Mouse (Mus musculus) spleen, postnatal 10 days (tissue): ENCODE data around the gene Trmt1.

Source experiments
- DNase-seq, 2 experiments: peaks; one replicate each; pipeline ENCODE4 v3.0.0; 2021 to 2022; ENCODE audit warnings: low spot score in 2 of 2

The Trmt1 gene

DNA sequence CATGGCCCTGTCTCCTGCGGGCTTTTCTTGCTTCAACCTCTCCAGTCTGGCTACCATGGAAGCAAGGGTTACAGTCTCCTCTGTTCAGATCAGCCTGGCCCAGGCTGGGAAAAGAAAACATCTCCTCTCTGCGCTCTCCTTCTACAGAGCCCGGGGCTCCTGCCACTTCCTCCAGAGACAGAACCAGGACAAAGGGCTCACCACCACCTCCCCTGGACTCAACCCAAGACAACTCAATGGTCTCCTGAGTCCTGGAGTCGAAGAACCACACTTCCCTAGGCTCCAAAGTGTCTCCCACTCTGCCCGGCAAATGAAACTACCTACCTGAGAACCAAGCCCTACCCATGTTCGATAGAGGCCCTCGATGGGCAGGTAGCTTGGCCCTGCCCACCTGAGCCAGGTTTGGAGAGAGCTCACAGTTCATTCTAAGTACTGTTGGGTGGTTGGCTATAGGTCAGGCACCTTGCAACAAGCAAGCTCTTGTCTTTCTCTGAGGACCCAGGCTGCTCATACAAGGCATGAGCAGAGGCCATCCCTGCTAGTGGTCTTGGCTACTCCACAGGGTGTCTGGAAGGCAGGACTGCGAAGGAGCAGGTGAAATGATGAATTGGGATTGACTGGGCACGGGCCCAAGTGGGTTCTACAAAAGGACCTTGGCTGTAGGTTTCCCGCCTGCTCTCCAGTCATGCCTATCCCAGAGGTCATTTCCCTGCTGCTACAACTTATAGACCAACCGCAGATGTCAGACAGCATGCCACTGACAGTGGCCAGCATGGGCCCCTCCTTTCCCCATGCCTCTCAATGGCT is 45.5 kb downstream of the Trmt1 start:
- DNase-seq, result peak; percentile 40 to 58

DNA sequence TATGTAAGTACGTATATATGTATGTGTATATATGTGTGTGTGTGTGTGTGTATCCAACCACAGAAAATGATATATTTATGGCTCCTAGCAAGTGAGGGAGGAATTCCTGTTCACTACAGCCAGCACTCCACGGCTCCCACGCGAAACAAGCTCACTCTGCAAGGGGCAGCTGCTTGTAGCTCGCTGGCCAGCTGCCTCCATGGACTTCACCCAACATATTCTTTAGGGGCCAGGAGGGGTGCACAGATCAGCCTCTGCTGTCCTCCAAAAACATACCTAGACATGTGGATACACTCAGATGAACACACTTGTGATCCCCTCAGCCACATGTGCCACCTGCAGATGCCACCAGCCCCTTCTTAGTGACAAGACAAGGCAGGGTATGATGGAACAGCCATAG is 46.4 kb downstream of the Trmt1 start:
- DNase-seq, result no peak

DNA sequence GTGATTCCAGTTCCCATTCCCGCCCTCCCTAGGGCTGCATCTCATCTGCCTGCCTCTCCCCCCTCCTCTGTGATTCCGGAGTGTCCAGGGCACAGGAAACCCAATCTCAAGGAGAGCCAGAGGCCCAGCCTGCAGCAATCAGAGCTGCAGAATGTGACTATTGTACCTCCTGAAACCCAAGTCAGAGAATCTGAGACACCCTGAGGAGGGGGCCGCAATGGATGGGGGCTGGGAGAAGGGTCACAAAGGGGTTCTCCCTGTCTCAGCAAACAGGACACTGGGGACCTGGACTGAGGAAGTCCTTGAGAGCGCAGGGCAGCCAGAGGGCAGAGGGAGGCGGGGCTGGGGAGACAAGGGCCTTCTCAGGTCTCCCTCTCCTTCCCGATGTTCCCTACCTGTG is 46.9 kb downstream of the Trmt1 start:
- DNase-seq, result no peak

DNA sequence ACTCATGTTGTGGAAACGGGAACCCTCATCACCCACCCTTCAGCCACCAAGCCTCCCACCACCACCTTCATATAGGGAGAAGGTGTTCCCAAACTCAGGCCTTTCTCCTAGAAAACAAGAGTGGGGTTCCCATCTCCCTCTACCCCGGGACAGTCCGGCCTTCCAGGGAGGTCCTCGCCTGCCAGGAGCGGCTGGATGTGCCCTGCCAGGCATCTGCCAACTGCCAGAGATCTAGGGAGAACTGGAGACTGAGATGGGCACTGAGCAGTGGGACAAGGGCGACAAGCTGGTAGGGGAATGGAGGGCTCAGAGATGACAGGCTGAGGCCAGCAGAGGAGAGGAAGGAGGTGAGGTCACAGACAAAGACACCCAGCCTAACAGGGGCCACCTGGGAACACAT is 47.9 kb downstream of the Trmt1 start:
- no peak for DNase-seq

DNA sequence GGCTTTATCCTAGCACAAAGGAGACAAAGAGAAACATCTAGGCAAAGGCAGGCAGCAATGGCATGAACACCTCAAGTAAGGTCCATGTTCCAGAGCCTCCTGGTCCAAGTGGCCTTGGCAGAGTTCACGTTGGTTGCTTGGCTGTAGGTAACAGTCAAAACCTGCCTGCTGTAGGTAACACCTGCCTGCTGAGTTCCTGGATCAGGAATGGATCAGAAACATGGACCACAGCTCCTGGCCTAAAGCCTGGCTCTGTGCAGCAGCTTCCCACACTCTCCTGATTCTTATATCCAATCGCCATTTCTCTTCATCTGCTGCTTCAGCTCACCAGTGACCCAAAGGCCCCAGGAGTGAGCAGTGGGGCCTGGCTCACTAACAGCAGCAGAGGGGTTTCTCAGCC is 48.6 kb downstream of the Trmt1 start:
- DNase-seq, result no peak

DNA sequence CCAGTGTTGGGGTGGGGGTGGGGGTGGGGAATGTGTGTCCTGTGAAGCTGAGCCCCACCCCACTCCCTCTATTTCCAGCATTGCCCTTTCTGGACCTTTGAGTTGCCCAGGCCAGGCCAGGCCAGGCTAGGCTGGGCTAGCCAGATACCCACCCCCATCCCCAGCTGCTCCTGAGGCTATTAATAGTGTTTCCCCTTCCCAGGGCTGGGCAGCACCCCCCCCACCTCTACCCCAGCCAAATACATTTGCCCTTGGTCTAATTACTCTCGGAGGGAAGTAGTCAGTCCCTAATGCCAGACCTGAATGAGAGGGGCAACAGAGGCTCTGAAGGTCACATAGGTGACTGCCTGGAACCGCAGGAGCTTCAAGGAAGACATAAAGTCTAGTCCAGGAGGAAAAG is 49.5 kb downstream of the Trmt1 start:
- DNase-seq, result no peak

DNA sequence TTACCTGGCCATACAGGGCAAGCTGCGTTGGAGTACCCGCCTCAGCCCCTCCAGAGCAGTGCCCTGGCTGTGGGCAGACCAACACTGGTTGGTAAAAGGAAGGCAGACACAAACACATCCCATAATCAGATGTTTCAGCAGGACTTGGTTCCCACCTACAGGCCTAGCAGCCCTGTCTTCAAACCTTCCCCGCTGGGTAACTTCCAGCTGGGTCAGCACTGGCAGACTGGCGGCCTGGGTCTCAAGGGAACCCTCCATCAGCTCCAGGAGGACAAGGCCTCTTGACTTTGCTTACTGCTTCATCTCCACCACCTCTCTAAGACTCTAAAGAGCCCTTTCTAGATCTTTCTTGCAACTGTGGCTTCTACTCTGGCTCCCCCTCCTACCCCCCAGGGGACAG is 50.4 kb downstream of the Trmt1 start:
- DNase-seq, result no peak

DNA sequence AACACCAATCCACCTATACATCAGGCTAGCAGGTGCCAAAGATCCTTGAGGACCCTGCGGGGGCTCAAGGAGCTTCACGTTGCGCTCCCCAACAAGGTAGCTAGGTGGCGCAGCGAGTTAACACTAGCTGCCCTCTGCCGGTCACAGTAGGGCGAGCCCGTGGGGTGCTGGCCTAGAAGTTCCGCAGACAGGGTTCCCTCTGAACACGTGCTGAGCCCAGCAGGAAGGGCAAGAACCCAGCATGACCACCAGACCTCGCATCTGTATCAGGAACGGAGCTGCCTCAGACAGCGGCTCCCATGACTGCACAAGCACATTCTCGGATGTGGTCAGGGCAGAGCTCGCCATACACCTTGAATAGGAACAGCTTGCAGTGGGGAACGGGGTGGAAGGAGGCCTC is 51.5 kb downstream of the Trmt1 start:
- peak; percentile 83 to 90 for DNase-seq

DNA sequence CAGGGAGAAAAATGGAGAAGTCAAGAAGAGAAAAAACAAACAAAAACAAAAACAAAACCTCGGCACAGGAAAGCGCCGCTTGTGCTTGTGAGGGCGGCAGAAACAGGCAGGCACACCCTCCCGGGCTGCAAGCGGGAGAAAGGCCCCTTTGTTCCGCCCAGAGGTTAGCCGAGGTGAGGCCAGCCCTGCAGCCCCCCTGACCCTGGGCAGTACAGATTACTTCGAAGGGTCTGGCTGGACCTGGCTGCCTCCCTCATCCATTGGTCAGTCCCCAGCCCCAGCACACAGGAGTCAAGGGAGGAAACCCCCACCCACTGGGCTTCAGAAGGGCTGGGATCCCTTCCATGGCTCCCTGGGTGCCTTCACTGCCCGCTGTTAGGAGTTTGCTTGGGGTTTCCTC is 52.2 kb downstream of the Trmt1 start:
- DNase-seq, result no peak

DNA sequence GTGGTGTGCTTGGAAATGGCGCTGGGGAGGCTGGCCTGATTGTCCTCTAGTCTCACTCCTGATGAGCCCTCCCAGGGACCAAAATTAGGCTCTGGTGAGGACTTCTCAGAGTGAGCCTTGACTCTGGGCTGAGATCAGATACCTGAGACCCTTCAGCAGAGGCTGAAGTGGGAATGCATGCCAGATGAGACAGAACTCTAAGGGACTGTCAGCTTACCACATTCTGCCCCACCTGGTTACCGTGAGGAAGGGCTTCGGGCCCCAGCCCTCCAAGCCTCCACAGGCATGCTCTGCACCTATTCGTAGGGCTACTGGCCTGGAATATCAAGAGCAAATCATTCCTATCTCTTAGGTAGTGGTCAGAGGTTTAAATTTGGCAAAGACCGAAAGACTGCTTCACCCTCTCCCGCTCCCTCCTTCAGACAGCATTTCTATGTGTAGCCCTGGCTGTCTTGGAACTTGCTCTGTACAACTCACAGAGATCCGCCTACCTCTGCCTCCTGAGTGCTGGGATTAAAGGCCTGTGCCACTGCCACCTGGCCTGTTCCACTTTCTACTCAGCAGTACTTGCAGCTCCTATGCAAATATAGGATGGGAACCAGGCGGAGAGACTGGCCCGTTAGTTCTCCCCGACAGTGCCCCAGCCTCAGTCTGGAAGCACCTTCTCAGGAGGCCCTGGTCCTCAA is 52.8 kb downstream of the Trmt1 start:
- DNase-seq, result no peak

DNA sequence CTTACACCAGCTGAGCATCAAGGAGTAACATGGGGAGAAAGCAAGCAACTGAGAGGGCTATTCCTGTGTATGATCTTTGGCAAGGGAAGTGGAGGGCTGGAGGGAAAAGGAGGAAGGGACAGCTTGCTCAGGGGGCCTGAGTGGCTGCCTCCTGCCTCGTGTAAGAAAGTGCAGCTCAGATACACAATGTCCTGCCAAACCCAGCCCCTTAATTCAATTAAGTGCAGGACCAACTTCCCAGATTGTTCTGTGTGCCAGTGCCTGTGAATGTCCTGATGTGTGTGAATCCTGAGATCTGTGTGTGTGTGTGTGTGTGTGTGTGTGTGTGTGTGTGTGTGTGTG is 53.3 kb downstream of the Trmt1 start:
- no peak for DNase-seq

DNA sequence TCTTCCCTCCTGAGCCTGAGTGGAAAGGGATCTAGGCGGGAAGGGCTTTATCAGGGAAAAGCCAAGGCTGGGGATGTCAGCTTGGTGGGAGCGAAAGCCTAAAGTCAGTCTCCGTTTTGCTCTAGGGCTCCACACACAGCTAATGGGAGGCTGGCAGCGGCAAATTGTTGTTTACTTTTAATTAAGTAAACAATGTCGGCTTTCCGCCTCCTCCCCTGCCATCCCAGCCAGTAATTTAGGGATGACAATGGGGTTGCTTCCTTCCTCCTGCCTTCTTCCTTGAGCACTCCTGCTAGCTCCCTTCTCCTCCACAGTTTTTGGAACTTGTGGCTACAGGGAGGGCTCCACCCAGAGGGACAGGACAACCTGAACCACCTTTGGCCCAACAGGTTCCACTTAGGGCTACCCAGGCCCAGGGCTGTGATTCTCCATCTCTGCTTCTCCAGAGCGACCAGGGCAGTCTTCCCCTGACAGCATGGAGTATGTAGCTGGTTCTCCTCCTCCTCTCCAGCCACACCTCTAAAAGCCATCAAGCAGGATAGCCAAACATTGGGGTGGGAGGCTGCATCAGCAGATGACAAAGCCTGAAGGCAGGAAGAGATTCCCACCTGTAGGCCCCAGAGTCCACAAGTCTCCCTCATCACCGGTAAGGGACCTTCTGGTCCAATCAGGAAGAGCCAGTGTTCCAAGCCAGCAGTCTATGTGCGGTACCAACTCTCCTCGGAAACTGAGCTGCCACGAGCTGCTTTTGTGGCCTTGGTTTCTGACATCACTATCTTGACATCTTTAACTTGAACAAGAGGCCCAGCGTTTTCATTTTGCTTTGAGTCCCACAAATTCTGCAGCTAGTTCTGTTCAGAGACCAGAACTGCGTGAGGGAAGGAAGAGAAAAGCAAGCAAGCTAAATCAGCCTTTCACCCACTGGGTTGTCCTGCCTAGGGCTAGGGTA is 55.1 kb downstream of the Trmt1 start:
- DNase-seq, result no peak

DNA sequence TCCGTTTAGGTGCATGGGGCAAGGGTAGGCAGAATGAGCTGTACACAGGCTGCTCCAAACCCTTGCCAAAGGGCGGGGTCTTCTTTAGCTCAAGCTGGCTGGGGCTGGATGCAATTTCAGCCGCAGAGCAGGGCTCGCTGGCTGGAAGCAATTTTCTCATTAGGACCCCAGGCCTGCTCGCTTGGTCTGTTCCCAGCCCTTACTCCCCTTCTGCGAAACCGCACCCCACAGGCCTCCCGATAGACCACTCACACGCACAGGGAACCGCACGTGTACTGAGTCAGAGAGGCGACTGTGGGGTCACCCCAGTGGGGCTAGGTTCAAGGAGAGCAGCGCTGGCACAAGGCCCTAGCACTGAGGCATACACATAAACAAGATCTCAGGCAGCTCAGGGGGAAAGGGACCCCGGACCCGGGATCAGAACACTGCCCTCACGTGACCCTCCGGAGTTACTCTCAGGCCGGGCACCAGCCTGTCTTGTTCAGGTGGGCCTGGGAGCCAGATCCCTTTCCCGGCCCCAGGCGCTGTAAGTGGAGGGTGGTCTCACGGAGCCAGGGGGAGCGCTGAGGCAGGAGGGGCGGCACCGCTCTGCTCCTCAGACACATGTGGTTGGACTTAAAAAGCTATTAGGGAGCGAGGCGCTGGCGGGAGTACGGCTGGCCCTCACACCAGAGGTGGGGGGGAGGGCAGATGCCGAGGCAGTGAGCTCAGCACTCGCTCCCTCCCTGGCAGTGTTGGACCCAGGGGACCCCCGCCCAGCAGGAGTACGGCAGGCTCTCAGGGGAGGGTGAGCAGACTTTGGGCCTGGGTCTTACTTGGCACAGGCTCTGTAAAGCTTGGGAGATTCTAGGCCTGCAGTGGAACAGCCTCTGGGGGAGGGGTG is 56.3 kb downstream of the Trmt1 start:
- no peak for DNase-seq

DNA sequence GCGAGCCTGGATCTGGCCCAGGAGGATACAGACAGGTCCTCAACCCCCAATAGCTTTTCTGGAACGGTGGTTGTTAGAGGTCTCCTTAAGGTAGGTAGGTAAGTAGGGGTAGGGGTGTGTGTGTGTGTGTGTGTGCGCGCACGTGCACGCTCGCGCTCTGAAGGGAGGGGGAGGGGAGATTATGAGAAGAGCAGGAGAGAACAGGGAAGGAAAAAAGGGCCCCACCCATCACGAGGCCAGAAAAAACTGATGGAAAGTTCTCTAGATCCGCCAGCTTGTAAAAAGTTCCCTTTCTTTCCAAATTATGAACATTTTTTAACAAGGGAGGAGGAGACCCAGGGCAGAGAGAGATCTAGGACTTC is 56.9 kb downstream of the Trmt1 start:
- no peak for DNase-seq

DNA sequence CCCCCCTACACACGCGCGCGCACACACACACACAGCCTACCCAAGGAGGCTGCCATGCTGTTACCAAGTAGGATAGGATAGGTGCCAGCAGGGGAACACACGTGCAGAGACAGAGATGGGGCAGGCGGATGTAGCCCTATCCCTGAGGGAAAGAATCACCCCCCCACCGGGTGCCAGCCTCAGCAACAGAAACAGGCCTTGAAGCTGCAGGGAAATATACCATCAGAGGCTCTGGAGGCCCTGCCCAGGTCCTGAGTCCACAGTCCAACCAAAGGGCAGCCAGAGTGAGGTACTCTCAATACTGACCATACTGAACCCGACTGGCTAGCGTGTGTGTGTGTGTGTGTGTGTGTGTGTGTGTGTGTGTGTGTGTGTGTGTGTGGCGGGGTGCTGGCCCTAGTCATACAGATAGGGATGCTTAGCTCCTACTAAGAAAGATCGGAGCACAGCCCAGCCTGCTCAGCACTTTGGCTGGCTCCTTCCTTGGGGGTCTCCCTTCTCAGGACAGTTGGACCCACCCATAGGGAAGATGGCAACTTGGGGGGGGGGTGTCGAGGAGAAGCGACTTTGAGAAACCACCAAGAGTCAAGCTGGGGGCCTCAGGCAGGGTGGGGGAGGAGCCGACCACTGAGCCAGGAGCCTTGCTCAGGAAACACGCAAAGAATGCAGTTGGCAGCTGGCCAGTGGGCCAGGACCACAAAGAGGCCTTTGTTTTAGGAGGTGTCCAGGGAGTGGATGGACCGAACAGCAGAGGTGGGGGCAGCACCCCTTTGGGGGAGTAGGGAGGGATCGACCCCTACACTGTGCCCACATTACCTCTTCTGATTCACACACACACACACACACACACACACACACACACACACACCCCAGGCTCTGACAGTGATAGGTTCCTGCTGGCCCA is 57.7 kb downstream of the Trmt1 start:
- DNase-seq, result peak in 1 of 2 experiments; percentile 44

DNA sequence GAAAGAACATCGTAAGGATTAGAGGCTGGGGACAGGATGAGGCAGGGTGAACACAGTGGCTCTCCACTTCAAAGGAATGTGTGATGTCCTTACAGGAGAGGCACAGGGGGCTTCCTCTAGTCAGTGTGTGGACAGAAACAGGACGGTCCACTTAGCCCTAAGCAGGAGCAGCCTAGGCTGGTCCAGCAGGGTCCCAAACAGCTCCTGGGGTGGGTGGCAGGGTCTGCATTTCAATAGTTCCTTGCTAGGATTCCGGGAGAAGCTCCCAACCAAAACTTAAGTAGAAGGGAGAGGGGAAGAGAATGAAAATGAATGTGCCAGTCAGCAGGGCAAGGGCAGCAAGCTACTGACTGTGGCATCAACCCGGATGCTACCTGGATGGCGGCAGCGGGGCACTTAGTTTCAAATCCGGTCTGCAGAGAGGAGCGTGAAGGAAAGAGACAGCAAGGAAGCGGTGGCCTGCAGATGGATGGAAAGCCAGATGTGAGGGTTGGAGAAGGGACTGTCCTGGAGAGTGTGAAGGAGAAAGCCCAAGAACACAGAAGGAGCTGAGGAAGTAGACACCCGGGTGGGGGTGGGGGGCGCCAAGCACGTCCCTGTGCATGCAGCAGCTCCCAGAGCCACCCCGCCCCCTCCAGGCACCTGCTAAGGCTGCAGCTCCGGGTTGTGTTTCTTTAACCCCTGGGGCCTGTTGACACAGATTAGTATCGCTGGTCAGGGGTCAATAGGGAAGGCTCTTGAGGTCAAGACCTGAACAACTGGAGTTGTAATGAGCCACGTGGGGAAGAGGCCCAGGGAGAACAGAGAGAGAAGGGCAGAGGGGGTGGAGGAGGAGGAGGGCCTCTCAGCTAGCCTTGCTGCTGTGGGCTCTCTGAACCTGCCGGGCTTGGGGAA is 59.2 kb downstream of the Trmt1 start:
- no peak for DNase-seq
